Mouse (Mus musculus): ENCODE results near the gene Scyl1.
"Not testable (repeated sequence)": the region's sequence is repeated elsewhere in the genome, so short reads cannot be mapped to it uniquely, and the experiment has no call there.

Gene Scyl1

DNA sequence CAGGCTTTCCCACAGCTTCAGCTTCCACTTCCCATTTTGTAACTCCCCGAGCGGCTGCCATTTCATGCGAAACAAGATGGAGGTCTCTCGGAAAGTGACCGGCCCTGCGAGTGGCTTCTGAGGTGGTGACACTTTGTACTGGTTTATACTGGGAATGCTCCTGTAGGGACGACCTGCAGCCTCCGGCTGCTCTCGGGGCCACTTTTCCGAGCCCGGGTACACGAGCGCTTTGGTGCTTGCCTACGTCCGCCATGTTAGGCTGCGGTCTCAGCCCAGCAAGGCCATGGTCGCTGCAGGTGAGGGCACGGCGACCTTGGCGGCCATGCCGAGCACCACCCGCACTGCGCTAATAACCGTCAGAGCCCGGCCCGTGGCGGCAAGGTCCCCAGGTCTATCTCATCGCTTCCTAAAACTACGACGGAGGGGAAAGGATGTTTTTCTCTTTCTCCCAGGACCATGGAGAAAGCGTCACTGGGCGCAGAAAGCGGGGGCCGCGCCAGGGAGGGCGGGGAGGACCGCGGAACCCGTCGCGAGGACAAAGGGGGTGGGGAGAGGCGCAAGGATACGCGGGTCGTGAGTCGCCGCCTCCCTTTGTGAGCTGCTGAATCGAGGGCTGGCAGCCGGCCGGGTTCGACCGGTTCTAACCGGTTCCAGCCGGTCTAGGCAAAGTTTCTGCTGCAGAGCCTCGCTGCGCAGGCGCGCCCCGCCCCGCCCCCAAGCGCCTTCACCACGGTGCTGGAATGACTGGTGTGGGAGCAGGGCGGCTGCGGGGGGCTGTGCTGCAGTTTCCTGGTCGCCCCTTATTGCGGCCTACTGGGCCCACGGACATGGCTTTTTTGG is 32.0 kb upstream of the Scyl1 start:
- DNase-seq (ENCODE audit: low spot score in 2 of 2), result peak; percentile 98 to 99

DNA sequence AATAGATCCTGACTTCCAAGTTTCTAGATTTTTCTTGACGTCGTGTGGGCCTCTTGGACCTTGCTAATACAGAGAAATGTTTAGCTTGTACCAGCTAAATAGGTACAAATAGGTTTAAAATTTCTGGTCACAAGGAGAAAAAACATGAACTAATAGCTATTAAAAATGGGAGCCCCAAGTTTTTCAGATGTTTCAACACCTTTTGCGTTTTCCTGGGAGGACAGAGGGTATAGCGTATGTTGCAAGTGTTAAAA is 31.5 kb upstream of the Scyl1 start:
- no peak for DNase-seq (ENCODE audit: low spot score in 2 of 2)

DNA sequence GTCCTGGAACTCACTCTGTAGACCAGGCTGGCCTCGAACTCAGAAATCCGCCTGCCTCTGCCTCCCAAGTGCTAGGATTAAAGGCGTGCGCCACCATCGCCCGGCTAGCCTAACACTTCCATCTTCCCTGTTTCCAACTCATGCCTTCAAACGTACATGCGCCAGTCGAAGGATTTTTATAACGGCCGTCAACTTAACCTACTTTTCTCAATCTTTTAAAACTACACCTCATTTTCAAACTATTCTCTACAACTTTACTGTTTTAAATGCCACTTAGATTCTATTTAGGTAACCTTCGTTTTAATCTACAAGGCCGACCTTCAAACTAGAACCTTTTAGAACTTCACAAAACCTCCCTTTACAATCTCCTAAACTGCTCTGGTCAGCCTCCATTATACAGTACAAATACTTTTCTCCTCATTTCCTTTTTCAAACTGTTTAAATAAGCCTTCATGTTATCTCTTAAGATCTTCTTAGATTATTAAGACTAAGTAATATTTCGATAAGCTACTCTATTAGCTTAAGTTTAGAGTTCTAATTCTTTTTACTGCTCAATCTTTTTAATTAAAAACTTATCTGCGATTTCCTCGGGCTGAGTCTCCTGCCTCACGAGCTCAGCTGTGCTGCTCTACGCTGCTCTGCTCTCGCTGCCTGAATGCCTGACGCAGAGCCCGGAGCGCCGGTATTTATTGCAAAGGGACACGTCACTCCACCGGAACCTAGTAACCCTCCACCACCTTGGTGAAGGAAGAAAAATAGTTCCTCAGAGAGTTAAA is 31.0 kb upstream of the Scyl1 start:
- DNase-seq (ENCODE audit: low spot score in 2 of 2), result peak; percentile 94 to 95

- no peak for DNase-seq (ENCODE audit: low spot score in 2 of 2)
Measured at GRCm38 (mm10) chr19:5801432-5801964, 30.3 kb upstream of the Scyl1 start.

DNA sequence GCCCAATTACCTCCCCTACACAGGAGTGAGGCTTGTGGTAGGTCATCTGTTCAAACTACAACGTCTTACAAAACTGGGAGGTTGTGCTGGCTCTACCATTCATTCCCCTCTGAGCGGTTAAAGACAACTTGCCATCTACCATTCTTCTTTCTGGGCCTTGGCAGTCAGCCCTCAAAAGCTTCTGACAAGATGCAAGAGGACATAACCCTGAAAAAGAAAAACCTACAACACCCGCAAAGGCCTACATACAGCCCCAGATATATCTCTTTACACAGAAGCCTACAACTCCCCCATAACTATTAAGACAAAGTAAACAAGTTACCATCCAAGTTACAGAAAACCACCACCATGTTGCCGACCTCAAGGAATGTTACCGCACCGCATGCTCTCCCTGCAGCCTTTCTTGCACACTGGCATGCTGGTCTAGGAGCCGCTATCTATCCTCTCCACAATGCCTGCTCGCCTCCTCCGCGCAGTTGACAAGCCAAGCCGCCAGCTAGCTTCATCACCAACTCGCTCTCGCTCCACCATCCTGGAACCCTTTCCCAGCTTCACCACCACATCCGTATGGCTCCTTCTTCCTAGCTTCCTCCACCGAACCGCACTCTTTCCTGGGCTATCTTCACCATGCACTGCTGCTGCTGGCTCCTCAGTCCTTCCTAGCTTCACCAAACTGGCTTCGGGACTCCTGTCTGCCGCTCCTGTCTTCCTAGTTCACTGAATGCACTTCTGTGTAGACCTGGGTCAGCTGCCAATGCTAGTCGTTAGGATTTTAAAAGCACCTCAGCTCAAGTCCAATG is 29.6 kb upstream of the Scyl1 start:
- no peak for DNase-seq (ENCODE audit: low spot score in 2 of 2)

- no peak for DNase-seq (ENCODE audit: low spot score in 2 of 2)
Measured at GRCm38 (mm10) chr19:5800350-5800631, 29.1 kb upstream of the Scyl1 start.

DNA sequence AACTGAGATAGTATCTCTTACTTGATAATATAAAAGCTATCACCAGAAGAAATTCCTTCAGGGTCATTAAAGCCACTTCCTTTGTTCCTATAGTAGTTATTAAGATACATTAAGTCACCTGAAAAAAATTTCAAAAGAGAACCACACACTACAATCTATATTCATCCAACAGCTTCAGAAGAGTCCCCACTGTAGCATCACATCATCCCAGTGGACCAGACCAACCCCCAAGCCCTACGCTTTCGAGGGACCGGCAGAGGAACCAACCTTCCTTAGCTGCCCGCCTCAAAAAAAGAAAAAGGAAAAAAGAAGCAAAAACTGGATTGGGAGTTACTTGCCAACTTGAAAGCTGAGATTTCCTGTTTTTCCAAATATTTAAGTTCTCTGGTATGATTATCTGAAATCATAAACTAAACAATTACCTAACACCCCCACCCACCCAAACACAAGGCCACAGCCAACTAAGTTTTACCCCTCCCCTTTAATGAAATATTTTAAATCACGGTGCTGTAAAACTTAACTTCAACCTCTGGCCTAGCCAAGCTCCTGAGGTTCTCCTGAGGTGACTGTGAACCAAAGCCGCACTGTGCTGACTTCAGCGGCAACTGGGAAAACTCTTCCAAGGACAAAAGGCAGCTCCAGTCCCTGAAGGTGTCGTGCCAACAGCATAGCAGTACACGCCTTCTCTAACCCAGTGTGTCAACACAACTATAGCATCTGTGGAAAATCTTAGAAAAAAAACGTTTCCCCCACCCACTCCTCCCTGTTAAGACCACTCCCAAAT is 28.5 kb upstream of the Scyl1 start:
- DNase-seq (ENCODE audit: low spot score in 2 of 2), result no peak

- no peak for DNase-seq (ENCODE audit: low spot score in 2 of 2)
Measured at GRCm38 (mm10) chr19:5798700-5799479, 27.7 kb upstream of the Scyl1 start.

GRCm38 (mm10) chr19:5797381-5798111 is 26.3 kb upstream of the Scyl1 start:
- DNase-seq (ENCODE audit: low spot score in 2 of 2), result no peak

- DNase-seq (ENCODE audit: low spot score in 2 of 2), result no peak
Measured at GRCm38 (mm10) chr19:5796573-5797111, 25.4 kb upstream of the Scyl1 start.

DNA sequence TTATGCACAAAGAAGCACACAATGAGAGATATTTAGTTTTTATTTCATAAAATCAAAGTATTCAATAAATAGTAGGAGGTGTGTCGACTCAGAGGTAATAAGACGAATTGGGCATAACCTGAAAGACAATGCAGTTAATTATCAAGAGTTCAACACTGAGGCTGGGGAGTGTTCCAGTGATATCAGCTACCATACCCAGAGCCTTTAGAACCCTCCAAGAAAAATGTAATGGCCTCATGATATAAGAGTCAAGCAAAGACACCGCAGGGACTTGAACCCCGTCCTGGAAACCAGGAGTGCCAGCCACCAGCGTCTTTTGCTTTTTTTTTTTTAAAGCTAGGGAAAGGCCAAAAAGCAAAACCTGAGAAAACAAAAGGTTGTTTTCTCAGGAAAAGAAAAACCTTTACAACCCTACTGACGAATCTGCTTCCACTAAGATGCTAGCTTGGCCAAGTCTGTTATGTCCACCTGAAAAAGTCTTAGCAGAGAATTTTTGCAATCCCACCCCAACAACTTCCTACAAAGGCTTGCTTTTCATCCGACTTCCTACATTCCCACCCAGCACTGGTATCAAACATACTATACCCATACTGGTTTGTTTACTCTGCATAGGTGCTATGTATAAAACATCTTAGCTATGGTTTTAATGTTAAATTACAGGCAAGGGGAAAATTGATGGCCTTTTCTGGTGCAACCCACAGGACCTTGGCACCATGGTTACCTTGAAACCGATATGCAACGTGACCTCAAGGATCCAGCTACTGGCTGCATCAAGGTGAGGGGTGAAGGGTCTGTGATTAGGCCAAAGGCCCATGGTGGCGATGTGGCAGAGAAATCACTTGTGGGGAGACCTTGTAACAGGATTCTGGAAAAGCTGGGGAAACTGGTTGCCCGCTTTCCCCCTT is 24.7 kb upstream of the Scyl1 start:
- DNase-seq (ENCODE audit: low spot score in 2 of 2), result no peak

- no peak for DNase-seq (ENCODE audit: low spot score in 2 of 2)
Measured at GRCm38 (mm10) chr19:5794771-5795576, 23.8 kb upstream of the Scyl1 start.

DNA sequence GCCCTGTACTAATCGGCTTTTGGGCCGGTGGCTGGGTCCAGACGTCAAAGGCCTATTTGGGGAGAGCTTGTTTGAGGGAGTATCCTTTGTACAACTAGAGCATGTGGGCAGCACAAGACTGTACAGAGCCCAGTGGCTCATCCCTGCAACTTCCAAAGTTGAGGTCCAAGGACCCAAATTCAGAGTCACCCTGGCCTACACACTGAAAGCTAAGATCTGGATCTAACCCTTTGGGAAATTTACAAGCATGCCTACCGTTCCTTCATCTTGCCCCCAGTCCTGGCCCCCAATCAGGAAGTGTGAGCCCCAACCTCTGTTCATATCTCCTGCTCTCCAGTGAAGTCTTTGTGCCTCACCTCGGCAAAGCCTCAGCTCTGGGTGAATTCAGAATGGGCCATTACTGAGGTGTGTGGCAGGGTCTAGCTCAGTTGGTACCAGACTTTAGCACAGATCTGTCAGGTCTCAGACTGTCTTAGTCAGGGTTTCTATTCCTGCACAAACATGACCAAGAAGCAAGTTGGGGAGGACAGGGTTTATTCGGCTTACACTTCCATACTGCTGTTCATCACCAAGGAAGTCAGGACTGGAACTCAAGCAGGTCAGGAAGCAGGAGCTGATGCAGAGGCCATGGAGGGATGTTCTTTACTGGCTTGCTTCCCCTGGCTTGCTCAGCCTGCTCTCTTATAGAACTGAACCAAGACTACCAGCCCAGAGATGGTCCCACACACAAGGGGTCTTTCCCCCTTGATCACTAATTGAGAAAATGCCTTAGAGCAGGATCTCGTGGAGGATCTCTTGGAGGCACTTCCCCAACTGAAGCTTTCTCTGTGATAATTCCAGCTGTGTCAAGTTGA is 22.9 kb upstream of the Scyl1 start:
- not testable (repeated sequence) for DNase-seq (ENCODE audit: low spot score in 2 of 2)

GRCm38 (mm10) chr19:5793116-5793515 is 21.9 kb upstream of the Scyl1 start:
- peak in 1 of 2 experiments; percentile 38 for DNase-seq (ENCODE audit: low spot score in 2 of 2)

DNA sequence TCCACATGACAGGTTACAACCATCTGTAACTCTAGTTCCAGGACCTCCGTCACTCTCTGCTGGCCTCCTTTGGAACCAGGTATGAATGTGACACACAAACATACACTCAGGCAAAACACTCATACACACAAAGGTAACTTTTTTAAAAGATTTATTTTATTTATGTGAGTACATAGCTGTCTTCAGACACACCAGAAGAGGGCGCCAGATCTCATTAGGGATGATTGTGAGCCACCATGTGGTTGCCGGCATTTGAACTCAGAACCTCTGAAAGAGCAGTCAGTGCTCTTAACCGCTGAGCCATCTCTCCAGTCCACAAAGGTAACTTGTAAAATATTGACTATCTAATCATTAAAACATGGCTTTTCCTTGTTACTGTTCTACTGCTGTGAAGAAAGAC is 20.1 kb upstream of the Scyl1 start:
- DNase-seq (ENCODE audit: low spot score in 2 of 2), result no peak

DNA sequence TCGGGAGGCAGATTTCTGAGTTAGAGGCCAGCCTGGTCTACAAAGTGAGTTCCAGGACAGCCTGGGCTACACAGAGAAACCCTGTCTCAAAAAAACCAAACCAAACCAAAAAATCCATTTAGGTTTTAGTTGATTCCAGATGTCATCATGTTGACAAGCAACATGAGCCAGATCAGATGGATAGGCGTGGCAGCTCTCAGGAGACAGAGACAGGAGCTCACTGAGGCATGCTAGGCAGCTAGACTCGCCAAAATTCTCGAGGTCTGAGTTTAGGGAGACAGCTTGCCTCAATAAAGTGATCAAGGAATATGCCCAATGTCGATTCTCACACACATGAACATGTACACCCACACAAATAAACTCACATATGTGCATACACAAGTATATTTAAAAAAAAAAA is 17.8 kb upstream of the Scyl1 start:
- DNase-seq (ENCODE audit: low spot score in 2 of 2), result no peak

GRCm38 (mm10) chr19:5788620-5789019 is 17.4 kb upstream of the Scyl1 start:
- DNase-seq (ENCODE audit: low spot score in 2 of 2), result no peak
